Mouse (Mus musculus) c-Kit-positive CD71-positive TER-119-negative erythroid progenitor cells, embryonic 14.5 days (primary cell): ENCODE results near the gene Eml5.

ENCODE experiments used
- DNase-seq: peaks from one replicate; pipeline ENCODE4 v3.0.0-alpha.2; 2013; ENCODE audit warnings: low read depth

Gene Eml5

GRCm38 (mm10) chr12:98833901-98834300 lies 67.4 kb downstream of the Eml5 start:
- DNase-seq, result no peak

- DNase-seq, result no peak
Observed at GRCm38 (mm10) chr12:98832929-98833598, 68.2 kb downstream of the Eml5 start.

GRCm38 (mm10) chr12:98831122-98831521 lies 70.2 kb downstream of the Eml5 start:
- no peak for DNase-seq

GRCm38 (mm10) chr12:98820781-98821180 lies 80.5 kb downstream of the Eml5 start:
- no peak for DNase-seq

- DNase-seq, result no peak
Observed at GRCm38 (mm10) chr12:98804078-98804748, 97.1 kb downstream of the Eml5 start.

GRCm38 (mm10) chr12:98802245-98802644 lies 99.0 kb downstream of the Eml5 start:
- no peak for DNase-seq

- no peak for DNase-seq
Observed at GRCm38 (mm10) chr12:98800334-98800733, 101.0 kb downstream of the Eml5 start.

- DNase-seq, result no peak
Observed at GRCm38 (mm10) chr12:98795731-98796318, 105.5 kb downstream of the Eml5 start.

- DNase-seq, result no peak
Observed at GRCm38 (mm10) chr12:98784251-98784650, 117.0 kb downstream of the Eml5 start.

- DNase-seq, result no peak
Observed at GRCm38 (mm10) chr12:98779148-98779547, 122.1 kb downstream of the Eml5 start.

- DNase-seq, result no peak
Observed at GRCm38 (mm10) chr12:98777509-98777908, 123.8 kb downstream of the Eml5 start.

- DNase-seq, result no peak
Observed at GRCm38 (mm10) chr12:98766241-98766640, 135.0 kb downstream of the Eml5 start.

- no peak for DNase-seq
Observed at GRCm38 (mm10) chr12:98759700-98760099, 141.6 kb downstream of the Eml5 start.

GRCm38 (mm10) chr12:98757636-98758035 lies 143.6 kb downstream of the Eml5 start:
- DNase-seq, result no peak

GRCm38 (mm10) chr12:98747380-98747753 lies 153.9 kb downstream of the Eml5 start:
- no peak for DNase-seq

- DNase-seq, result peak; percentile 82
Observed at GRCm38 (mm10) chr12:98746746-98747379, 154.4 kb downstream of the Eml5 start, which contains the start of gene Zc3h14. Zc3h14 (plus strand) TSS chr12:98746964.

GRCm38 (mm10) chr12:98746131-98746530 lies 155.2 kb downstream of the Eml5 start:
- DNase-seq, result peak; percentile 68

GRCm38 (mm10) chr12:98745626-98746025 lies 155.7 kb downstream of the Eml5 start:
- DNase-seq, result no peak

- DNase-seq, result no peak
Observed at GRCm38 (mm10) chr12:98741011-98741501, 160.2 kb downstream of the Eml5 start.

GRCm38 (mm10) chr12:98737801-98738350 lies 163.4 kb downstream of the Eml5 start:
- no peak for DNase-seq

GRCm38 (mm10) chr12:98736951-98737800 lies 164.1 kb downstream of the Eml5 start, which contains the start of gene Ptpn21:
Ptpn21 (minus strand) TSS chr12:98737405.
- no peak for DNase-seq
